Mouse (Mus musculus): ENCODE data around the gene Cyp4f39.

The Cyp4f39 gene

DNA sequence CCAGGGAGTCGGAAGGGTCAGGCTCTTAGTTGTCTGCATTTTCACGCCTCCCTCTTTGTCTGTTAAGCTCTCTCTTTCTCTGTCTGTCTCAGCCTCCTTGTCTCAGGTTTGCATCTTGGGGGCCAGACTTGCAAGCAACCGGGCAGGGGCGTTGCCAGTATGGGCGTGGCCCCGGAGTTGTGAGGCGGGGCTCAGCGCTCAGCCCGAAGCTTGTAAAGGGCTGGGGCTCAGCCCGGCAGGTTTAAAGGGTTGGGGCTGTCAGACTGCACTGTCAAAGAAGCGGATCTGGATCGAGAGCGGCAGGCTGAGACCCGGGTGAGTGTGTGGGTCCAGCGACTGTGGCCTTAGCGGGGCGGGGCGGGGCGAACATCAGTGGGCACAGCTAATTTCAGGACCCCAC is at the start of gene Cyp4f39:
TSS of gene Cyp4f39 (plus strand) at position 242 of the 400 bp plus-strand sequence.
- peak; percentile 40 for DNase-seq

DNA sequence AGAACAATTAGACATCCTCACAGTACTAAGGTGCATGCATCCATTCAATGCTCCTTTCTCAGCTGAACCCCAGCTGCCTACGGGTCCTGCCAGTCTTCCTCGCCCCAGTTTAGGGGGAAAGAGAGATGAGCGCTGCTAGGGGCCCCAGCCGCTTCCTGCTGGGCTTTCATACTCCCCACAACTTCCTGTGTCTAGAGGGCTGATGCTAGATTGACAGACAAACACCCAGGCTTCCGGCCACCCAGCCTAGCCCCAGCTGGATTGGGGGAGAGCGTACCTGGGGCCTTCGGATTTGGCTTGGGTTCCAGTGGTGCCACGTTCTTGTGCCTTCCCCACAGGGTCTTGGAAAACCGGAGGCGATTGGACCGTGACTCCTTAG is 49.8 kb upstream of the Cyp4f39 start:
- DNase-seq = peak; percentile 87

DNA sequence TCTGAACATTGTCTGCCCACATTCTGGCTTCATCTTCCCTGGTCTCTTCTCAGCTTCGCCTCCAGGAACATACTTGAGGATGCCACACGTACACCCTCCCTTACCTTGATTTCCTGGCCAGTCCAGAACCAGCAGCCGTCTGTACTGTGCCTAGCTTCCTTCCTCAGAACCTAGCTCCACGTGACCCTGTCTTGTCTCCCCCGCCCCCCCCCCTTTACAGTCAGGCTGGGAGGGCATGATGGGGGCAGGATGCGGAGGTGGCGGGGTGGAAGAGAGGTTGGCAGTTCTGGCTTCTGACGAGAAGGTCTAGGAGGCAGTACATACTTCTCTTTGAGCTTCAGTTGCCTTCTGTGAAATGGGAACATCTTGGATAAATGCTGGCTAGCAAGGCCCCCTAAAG is 49.1 kb upstream of the Cyp4f39 start, which contains the start of gene Rasal3:
TSS of gene Rasal3 (minus strand) at position 167 of the 400 bp plus-strand sequence.
- peak; percentile 79 for DNase-seq

DNA sequence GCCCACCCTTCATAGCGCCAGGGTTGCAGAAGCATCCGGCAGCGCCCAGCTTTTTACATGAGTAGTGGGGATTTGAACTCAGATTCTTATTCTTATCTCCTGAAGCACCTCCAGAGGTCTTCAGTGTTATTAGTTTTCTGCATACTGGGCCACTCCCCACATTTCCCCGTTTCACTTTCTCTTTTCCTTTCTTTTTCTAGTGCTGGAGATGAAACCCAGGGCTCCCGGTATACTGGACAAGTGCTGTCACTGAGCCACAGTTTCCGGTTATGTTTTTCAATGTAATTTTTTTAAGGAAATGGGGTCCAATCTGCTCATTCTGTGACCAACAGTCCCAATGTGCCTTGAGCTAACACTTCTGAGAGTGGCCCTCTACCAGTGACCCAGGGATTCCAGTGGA is 40.6 kb upstream of the Cyp4f39 start:
- DNase-seq = no peak

DNA sequence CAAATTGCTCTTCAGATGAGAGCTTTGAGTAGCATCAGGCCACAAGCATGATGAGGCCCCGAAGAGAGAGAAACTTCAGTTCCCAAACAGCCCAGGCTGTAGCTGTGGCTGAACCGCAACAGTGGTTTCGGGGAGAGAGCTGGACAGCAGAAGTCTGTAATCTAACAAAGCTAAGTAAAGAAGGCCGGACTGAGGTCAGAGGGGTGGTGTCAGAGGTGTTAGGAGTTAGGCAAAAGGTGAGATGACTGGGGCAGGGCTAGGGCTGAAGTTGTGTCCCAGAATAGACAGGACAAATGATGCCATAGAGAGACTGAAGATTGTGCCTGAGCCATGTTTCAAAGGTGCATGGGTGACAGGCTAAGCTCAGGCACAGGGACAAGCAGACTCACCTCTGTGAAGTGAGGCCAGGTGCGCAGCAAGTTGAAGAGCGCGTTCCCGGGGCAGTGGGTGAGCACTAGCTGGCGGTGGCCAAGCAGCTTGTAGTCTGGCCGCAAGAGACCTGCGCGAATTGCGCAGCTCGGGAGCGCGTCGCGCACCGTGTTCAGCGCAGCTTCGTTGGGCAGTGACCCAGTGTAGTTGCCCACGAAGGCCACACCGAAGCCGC is 37.0 kb upstream of the Cyp4f39 start:
- DNase-seq = no peak

DNA sequence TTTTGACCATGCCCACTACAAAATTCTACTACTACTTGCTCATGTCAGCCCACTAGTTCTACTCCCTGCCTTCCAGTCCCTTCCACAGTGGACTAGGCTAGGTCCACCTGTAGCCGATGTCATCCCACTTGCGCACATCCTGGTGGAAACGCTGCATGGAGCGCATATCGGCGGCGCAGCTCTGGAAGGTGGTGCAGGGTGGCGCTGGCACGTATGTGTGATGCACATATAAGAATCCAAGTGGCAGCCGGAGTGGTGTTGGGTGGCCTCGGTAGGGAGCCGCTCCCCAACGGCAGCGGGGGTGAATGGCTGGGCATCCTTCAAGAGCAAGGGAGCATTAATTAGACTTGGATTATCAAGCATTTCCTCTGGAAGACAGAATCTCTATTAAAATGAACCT is 35.8 kb upstream of the Cyp4f39 start:
- no peak for DNase-seq

DNA sequence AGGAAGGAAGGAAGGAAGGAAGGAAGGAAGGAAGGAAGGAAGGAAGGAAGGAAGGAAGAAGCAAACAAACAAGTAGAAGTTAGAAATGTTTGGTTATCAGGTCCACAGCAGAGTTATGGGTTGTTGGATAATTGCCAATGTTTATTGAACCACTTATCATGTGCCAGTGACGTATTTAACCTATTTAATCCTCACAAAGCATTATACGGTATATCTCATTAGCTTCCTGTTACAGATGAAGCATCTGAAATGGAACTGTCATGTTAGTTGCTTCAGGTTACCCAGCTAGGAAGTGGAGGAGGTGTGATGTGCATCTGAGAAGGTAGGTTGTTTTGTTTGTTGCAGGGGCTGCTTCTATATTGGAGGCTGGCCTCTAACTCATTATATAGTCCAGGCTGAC is 32.5 kb upstream of the Cyp4f39 start:
- DNase-seq = no peak

DNA sequence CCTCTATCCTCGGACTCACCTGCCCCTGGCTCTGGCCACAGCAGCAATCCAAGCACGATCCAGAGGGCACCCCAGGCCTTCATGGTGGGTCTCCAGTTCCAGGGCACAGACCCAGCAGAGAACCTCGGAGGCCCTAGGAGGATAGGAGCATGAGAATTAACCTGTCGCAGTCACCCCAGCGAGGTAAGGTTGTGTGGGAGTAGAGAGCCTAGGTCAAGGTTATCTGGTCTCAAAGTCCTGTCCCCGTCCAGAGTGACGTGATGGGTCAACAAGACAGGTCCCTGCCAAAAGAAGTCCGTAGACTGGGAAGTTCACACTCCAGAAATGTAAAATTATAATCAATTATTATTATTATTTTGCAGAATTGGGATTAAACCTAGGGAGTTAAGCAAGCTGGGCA is 31.7 kb upstream of the Cyp4f39 start:
- DNase-seq = no peak

DNA sequence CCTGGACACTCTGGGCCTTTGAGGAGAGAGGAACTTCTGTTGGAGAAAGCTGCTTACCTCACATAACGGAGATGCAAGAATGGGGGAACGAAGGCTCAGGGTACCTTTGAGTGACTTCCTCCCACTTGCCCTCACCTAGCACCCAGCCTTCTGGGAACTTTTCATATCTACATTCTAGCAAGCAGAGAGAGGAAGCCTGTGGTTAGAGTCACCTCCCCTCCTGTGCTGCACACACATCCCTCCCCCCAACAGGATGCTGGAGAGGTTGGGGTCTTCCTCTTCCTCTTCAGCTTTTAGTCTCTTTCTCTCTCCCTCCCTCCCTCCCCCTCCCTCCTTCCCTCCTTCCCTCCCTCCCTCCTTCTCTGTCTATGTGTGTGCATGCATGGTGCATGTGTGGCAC is 28.5 kb upstream of the Cyp4f39 start, which contains the start of gene Pglyrp2:
TSS of gene Pglyrp2 (minus strand) at position 134 of the 400 bp plus-strand sequence.
- DNase-seq = peak; percentile 82

DNA sequence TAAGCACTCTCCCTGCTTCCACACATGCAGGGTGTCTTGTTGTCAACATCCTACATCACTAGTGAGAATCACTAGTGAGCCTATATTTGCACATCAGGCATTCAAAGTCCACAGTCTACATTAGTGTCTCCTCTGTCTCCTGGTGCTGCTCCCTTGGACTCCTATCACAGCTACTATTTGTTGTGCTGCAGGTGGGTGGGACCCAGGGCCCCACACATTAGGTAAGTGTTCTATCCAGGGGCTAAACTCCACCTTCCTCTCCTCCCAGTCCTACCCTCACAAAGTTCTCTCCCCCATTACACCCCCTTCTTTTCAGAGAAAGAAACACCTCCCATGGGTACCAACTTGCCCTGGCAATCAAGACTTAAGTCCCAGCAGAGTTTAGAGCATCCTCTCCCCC is 25.9 kb upstream of the Cyp4f39 start:
- no peak for DNase-seq

DNA sequence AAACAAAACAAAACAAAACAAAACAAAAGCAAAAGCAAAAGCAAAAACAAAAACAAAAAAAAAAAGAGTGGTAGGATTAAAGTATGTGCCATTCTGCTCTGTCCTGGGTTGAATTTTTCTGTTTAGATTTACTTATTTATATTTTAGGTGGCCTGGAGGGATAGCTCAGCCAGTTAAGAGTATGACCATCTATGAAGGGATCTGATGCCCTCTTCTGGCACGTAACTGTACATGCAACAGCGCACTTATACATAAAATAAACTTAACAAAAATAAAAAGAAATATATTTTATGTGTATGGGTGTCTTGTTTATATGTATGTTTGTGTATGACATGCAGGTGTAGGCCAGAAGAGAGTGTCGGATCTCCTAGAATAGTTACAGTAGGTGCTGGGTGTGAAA is 20.6 kb upstream of the Cyp4f39 start:
- no peak for DNase-seq

DNA sequence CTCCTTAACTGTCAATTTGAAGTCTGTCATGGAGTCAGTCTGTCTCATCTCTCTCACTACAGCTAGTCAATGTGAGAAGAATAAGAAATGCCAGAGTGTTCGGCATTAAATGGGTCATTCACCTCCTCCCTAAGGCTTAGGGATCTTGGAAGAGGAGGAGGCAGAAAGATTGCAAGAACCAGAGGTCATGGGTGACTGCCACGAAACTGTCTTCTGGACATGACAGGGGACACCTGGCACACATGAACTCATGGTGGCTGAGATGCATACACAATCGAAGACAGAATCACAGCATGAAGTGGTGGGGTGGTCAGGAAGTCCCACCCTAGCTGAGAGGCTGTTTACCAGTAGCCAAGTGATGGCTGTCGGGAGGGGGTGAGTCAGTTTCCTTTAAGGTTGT is 18.2 kb upstream of the Cyp4f39 start:
- DNase-seq = no peak

DNA sequence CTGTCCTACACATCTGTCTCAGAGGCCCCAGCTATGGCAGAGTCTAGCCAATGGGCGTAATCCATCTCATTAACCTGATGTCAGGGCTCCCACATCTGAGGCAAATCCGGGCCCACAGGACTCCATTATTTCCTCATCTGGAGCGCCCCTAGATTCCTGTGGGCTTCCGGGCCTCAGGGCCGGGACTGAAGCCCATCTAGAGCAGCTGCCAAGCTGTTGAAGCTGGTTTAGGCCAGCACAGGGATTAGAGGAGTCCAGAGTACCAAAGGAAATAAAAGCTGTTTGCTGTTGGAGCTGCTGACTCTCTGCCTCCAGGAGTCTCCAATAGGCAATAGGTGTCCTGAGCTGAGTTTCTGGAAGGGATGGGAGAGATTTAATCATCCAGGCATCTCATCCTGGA is 17.4 kb upstream of the Cyp4f39 start:
- no peak for DNase-seq

DNA sequence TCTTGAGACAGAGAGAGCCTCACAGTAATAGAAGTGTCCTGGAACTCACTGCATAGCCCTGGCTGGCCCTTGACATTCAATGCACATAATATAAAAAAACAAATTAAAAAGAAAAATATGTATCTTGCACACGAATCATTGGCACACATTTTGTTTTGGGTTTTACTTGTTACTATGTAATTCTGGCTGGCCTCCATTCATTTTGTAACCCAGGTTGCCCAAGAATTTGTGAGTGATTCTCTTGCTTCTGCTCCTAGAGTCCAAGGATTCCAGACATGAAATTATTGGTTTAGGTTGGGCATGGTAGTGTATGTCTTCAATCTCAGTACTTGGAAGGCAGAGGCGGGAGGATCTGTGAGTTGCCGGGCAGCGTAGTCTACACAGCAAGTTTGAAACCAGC is 15.4 kb upstream of the Cyp4f39 start:
- DNase-seq = no peak

DNA sequence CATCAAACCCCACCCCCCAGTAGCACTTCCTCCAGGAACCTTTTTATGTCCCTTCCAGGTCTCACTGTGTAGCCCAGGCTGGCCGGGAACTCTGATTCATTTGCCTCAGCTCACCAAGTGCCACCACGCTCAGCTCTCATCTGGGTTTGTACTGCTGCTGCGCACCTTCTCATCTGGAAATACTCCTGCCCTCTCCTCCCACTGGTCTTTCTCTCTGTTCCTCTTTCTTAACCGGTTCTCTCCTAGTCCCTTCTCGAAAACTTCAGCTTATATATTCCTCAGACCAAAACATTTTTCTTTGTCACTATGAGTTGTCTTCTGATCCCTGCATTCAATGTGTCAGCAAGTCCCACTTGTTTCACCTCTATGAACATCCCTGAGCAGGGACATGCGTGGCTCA is 9.3 kb upstream of the Cyp4f39 start:
- DNase-seq = no peak

DNA sequence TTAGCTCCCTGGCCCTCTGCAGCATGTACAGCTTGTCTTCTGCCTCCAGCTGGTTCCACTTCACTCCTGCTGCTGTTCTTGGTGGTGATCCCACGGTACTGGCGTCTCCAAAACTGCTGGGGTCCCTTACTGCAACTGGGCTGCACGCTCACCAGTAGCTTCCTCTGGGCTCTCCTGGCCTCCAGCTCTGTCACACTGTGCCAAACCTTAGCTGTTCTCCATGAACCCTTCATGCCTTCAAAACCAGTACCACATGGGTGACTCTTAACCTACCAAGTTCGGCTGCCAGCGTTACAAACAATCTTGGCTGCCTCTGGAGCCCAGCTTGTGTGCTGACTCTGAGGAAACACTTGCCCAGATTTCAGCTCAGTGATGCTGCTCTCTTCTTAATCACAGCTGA is 7.5 kb upstream of the Cyp4f39 start:
- no peak for DNase-seq

DNA sequence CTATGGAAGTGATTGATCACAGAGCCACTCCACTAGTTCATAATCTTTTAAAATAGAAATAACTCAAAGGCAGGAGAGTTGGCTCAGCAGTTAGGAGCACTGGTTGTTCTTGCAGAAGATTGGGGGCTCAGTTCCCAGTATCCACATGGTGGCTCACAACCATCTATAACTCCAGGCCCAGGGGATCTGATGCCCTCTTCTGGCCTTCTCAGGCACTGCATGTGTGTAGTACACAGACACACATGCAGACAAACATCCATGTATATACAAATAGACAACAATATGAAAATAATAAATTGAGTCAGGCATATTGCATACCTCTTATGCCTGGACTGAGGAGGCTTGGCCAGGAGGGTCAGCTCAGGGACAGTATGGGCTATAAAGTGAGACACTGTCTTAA is 5.3 kb upstream of the Cyp4f39 start:
- no peak for DNase-seq

DNA sequence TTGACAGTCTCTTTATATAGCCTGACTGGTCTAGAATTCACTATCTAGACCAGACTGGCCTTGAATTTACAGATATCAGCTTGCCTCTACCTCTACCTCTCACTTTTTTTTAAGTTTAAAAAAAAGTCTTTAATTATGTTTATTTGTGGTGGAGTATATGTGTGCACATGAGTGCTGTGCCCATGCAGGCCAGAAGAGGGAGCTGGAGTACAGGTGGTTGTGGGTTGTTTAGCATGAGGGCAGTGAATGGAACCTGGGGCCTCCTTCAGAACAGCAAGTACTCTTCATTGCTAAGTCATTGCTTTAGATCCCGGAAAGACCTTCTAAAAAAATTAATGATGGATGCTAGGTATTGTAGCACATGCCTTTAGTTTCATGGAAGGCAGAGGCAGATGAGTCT is 3.5 kb upstream of the Cyp4f39 start:
- DNase-seq = no peak

DNA sequence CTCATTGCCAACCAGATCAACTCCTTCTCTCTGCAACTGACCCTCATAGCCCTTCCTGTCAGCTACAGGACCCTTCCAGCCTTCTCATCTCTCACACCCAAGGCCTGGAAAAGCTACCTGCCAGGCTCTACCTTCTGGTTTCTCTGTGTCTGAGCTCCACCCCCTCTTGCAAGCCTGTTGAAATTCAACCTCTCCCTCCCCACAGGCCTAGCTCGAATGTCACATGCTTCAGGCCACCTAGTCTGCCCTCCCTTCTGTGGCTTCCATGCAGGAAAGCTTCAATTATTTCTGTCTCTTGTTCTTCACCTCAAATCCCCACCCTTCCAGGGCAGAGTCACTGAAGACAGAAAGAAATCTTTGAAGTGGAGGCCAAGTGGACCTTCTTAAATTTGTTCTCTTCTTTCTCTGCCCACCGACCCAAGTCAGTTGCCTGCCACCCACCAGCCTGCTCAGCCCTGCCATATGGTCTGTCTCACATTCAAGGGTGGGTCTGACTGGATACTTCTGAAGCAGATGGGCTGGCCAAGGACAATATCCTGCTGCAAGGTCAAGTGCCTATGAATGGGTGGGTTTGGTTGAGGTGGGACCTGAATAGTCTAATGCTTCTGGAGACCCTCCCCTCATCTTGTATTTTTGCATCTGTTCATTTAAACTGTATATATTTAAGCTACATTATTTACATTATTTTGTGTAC is 1.5 kb upstream of the Cyp4f39 start:
- DNase-seq = no peak

DNA sequence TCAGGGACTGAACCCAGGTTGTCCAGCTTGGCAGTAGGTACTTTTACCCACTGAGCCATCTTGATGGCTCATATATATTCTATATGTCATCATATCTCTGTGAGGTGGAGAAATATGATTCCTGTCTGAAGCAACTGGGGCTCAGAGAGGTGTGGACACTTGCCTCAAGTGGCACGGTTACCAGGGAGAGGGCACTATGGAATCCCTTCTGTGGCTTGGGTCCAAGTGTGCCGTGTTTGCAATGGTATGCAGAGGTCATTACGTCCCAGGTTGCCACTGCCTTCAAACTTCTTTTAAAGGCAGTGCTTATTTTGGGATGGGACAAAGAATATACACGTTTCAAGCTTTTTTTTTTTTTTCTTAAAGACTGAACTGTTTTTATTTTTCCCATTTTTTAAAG is 1.7 kb downstream of the Cyp4f39 start:
- no peak for DNase-seq

DNA sequence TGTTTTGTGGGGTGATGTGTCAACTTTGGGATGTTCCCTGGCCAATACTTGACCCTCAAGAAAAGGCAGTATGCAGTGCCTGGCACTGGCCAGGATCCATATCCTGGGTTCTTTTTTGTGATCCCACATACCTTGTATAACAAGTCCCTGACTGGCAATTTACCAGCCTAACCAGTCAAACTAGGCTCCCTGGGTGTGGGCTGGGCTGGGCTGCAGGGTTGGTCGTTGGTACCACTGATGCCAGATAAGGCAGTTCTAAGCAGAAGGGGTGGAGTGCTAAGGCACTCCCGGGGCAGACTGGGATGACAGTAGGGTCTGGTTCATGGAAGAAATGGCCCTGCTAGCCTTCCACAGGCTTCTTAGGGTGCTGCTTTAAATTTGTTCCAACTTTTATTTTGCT is 2.5 kb downstream of the Cyp4f39 start:
- no peak for DNase-seq

DNA sequence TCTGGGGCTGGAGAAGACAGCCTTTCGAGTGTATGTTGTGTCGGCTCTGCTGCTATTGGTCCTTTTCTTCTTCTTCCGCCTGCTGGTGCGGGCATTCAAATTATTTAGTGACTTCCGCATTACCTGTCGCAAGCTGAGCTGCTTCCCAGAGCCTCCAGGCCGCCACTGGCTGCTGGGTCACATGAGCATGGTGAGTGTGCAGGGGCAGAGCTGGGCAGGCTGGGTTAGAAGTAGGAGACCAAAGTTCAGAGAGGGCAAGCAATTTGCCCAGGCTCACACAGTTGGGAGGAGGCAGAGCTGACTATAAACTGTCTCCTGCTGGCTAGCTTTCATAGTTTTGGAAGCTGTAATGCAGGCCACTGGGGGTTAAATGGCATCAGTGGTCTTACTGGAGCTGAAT is 16.0 kb downstream of the Cyp4f39 start:
- no peak for DNase-seq

DNA sequence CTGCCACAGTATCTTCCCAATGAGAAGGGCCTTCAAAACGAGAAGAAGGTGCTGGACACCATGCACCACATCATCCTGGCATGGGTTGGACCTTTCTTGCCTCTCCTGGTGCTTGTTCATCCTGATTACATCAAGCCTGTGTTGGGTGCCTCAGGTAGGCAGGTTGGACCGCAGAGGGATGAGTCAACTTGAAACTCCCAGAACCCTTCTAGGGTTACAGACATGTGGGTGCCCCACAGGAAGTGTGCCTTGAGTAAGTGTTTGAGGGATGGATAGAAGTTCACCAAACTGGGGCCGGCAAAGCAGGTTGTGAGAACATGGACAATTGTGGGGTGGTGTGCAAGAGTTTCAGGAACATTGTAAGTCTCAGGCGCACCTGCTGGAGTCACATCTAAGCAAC is 18.3 kb downstream of the Cyp4f39 start:
- DNase-seq = no peak

DNA sequence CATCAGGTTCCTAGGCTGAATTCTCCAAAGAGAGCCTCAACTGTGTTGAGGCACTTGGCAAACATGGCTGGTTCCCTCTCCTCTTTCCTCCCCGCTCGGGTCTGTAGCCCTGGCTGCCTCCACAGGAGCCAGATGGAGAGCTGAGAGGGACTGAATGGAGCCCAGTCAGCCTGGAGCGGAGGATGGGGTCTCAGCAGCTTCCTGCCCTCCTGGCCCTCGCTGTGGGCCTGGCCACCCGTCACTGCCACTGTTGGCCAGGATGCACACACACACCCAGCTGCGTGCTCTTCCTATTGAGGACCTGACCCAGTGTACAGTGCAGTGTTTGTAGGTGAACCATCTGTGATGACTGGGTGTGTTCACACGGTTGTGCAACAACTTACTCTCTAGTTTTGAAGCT is 19.7 kb downstream of the Cyp4f39 start:
- no peak for DNase-seq

DNA sequence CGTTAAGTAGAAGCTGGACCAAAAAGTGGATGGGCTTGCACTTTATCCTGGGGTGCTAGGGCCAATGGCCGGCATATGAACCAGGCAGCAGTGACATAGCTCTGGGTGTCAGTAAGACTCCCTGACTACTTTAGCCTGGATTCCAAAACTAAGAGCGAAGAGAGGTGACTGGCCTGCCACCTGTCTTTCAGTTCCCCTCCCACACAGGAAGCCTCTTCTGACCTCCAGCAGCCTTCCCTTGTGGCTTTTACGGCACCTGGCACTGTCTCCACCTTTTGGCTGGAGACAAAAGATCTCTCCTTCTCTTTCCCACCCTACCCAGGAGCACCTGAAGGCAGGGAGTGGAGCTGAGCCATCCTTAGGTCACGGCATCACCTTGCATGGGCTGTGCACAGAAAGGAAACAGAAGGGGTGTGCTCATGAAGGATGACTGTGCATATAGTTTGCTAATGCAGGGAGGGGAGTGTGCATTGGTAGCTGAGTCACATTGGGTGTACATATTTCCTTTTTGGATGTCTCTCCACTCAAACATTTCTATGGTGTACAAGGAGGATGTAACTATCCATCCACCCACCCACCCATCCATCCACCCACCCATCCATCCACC is 22.5 kb downstream of the Cyp4f39 start:
- no peak for DNase-seq
